Mouse (Mus musculus): ENCODE results near the gene Gal3st4. TPM values are rescaled to one million over a fixed set of nuclear protein-coding genes. Genes with fewer than 3 reads are reported as not detected.

Gene Gal3st4
- 4.6 and 5.2 TPM in 2 replicates for polyA plus RNA-seq (2016; fragmentation: Nextera tagmentation; extraction: Ambion mirVana)

- WGBS: under 1% methylated on average over 12 of the region's 12 CpGs
- H3K27ac ChIP-seq (replicated peaks): peak within 1 kb of the TSS; percentile 36
Measured at GRCm38 (mm10) chr5:138272409-138272923, at the start of gene Gal3st4. Gene Gal3st4 (minus strand): TSS chr5:138272840.

DNA sequence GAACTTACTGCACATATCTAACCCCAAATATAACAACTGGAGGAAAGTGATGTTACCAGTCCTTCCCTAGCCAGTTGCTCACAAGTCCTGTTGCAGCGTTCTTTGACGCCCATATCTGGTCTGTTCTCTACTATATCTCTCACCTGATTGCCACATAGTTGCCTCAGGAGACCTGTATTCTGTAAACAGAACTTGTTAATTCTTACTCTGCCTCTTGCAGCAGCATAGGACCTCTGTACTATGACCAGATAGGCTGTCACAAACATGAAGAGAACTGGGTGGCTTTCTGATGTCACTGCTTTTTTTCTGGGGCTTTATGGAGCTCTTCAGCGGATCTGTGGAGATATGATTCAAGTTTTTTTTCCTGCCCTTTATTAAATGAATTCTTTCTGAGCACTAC is 40.2 kb upstream of the Gal3st4 start:
- Histone ChIP-seq H3K4me2 (replicated peaks) (no peak overlapping the region), H3K4me3 (no peak overlapping the region), H3K36me3 (no peaks in the 10 kb centered on the region), H3K9ac (replicated peaks) (no peak overlapping the region), H3K9me3 (no peaks in the 10 kb centered on the region), H3K27ac (replicated peaks) (no peak overlapping the region), H3K4me1 (no peaks in the 10 kb centered on the region), H3K27me3 (no peaks in the 10 kb centered on the region)
- ATAC-seq (ENCODE audit: low FRiP score, low read depth): no peak
- 90% methylated on average over 3 of the region's 3 CpGs for WGBS

More at GRCm38 (mm10) chr5:138272409-138272923, at the start of gene Gal3st4:
- Histone ChIP-seq H3K36me3 (peaks cover 22% of the 10 kb centered on the region; the same call in 1 of the 2 replicates), H3K4me2 (replicated peaks) (peak within 1 kb of the TSS; percentile 44), H3K4me1 (peaks cover 54% of the 10 kb centered on the region), H3K9ac (replicated peaks) (peak within 1 kb of the TSS; percentile 34), H3K4me3 (peak within 1 kb of the TSS; percentile 26), H3K9me3 (no peaks in the 10 kb centered on the region), H3K27me3 (0 out of 2 replicates have a peak, but pooled peaks cover 12% of the 10 kb centered on the region)
- ATAC-seq (ENCODE audit: low FRiP score, low read depth): peak; percentile 44; the same call in 1 of the 2 replicates

- ATAC-seq (ENCODE audit: low FRiP score, low read depth): no peak
- Histone ChIP-seq H3K27ac (replicated peaks) (no peak overlapping the region), H3K36me3 (no peaks in the 10 kb centered on the region), H3K4me1 (no peaks in the 10 kb centered on the region), H3K4me3 (no peak overlapping the region), H3K27me3 (no peaks in the 10 kb centered on the region), H3K9ac (replicated peaks) (no peak overlapping the region), H3K9me3 (no peaks in the 10 kb centered on the region), H3K4me2 (replicated peaks) (no peak overlapping the region)
- WGBS: 80% methylated on average over 2 of the region's 2 CpGs
Measured at GRCm38 (mm10) chr5:138299613-138300012, 27.0 kb upstream of the Gal3st4 start.

DNA sequence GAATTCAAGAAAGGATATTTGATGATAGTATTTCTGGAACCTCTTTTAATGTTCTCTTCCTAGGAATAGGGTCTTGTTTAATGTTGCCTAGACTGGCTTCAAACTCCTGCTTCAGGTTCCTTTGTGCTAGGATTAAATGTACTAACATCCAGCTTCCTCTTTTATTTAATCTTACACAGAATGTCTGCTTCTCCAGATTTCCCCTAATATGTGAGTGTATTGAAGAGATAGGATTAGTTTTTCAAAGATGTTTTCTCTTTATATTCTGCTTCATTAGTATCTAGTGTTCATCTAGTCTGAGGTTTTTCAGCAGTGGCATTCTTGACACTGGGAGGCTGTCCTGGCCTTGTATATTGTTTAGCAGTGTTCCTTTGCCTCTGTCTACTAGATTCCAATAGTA is 21.5 kb upstream of the Gal3st4 start:
- no peaks in the 10 kb centered on the region for H3K27me3 ChIP-seq
- no peaks in the 10 kb centered on the region for H3K36me3 ChIP-seq
- H3K9ac ChIP-seq (replicated peaks): no peak overlapping the region
- H3K4me2 ChIP-seq (replicated peaks): no peak overlapping the region
- no peaks in the 10 kb centered on the region for H3K4me1 ChIP-seq
- H3K4me3 ChIP-seq: no peak overlapping the region
- H3K27ac ChIP-seq (replicated peaks): no peak overlapping the region
- no peaks in the 10 kb centered on the region for H3K9me3 ChIP-seq
- no peak for ATAC-seq (ENCODE audit: low FRiP score, low read depth)

DNA sequence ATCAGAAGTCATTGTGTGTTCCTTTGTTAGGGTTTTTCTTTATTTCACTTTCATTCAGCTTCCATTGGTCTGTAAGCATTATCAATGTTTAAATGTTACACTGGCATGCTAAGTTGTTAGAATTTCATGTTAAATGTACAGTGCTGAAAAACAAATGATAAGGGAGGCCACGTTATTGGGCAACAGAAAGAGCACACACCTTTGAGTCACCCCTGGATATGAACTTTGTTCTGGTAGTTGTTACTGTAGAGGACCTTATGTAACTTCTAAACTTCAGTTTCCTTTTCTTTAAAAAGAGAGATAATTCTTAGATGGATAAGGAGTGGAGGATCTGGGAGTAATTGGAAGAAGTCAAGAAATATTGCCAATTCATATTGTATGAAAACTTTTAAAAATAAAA is 19.0 kb upstream of the Gal3st4 start:
- Histone ChIP-seq H3K4me2 (replicated peaks) (no peak overlapping the region), H3K36me3 (no peaks in the 10 kb centered on the region), H3K9ac (replicated peaks) (no peak overlapping the region), H3K27ac (replicated peaks) (no peak overlapping the region), H3K4me1 (no peaks in the 10 kb centered on the region), H3K27me3 (no peaks in the 10 kb centered on the region), H3K4me3 (no peak overlapping the region), H3K9me3 (no peaks in the 10 kb centered on the region)
- no peak for ATAC-seq (ENCODE audit: low FRiP score, low read depth)
- WGBS: 83% methylated on average over 1 of the region's 1 CpGs

DNA sequence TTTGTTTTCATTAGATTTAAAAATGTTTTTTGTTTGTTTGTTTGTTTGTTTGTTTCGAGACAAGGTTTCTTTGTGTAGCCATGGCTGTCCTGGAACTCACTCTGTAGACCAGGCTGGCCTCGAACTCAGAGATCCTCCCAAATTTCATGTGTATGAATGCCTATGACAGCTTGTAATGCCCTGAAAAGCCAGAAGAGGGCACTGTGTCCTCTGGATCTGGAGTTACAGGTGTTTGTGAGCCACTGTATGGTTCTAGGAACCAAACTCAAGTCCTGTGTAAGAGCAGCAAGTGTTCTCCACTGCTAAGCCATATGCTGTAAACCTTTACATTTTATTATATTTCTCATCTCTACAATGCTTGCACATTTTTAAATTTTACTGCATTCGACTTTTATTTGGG is 15.2 kb upstream of the Gal3st4 start:
- H3K9ac ChIP-seq (replicated peaks): no peak overlapping the region
- ATAC-seq (ENCODE audit: low FRiP score, low read depth): no peak
- H3K4me1 ChIP-seq: no peaks in the 10 kb centered on the region
- no peak overlapping the region for H3K4me2 ChIP-seq (replicated peaks)
- no peaks in the 10 kb centered on the region for H3K27me3 ChIP-seq
- H3K9me3 ChIP-seq: no peaks in the 10 kb centered on the region
- no peak overlapping the region for H3K27ac ChIP-seq (replicated peaks)
- 72% methylated on average over 3 of the region's 3 CpGs for WGBS
- H3K36me3 ChIP-seq: no peaks in the 10 kb centered on the region
- no peak overlapping the region for H3K4me3 ChIP-seq

- Histone ChIP-seq H3K9me3 (no peaks in the 10 kb centered on the region), H3K9ac (replicated peaks) (no peak overlapping the region), H3K4me2 (replicated peaks) (no peak overlapping the region), H3K27me3 (peaks cover 12% of the 10 kb centered on the region), H3K4me3 (no peak overlapping the region), H3K4me1 (peaks cover 6% of the 10 kb centered on the region), H3K27ac (replicated peaks) (no peak overlapping the region), H3K36me3 (no peaks in the 10 kb centered on the region)
- 56% methylated on average over 1 of the region's 1 CpGs for WGBS
- no peak for ATAC-seq (ENCODE audit: low FRiP score, low read depth)
Measured at GRCm38 (mm10) chr5:138283540-138283939, 10.9 kb upstream of the Gal3st4 start.

DNA sequence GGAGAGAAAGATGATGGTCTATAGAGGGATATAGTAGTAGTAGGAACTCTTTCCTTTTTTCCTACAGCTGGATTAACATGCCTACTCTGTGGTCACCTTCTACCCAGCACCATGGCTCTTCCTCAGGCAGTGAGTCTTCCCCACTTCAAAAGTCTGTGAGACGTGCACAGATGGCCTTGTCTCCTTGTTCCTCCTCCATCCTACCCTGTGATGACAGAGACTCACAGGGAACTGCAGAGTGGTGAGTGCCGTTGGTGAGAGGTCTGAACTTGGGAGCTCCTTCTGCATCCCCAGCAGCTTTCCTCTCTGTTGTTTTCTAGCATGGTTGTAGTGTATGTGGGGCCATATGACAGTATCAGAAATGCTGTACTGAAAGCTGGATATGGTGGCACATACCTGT is 9.2 kb upstream of the Gal3st4 start:
- Histone ChIP-seq H3K27ac (replicated peaks) (no peak overlapping the region), H3K4me3 (no peak overlapping the region), H3K9ac (replicated peaks) (no peak overlapping the region), H3K9me3 (no peaks in the 10 kb centered on the region), H3K4me1 (peaks cover 23% of the 10 kb centered on the region), H3K27me3 (peaks cover 12% of the 10 kb centered on the region), H3K36me3 (peaks cover 12% of the 10 kb centered on the region; the same call in 1 of the 2 replicates), H3K4me2 (replicated peaks) (no peak overlapping the region)
- ATAC-seq (ENCODE audit: low FRiP score, low read depth): no peak
- 96% methylated on average over 2 of the region's 2 CpGs for WGBS

DNA sequence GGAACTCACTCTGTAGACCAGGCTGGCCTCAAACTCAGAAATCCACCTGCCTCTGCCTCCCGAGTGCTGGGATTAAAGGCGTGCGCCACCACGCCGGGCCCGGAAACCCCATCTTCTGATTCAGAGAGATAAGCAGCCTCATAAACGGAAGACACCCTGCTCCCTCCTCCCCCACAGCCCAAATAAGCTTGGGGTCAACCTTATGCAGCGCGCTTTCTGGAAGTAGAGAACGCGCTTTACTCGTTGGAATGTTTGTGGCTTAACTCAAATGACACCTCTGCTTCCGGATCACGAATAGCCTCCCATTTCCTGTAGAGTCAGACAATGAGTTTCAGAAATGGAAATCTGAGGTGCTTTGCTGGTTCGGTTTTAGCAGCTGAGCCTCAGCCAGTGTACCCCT is 8.2 kb upstream of the Gal3st4 start:
- Histone ChIP-seq H3K4me2 (replicated peaks) (no peak overlapping the region), H3K4me3 (no peak overlapping the region)

GRCm38 (mm10) chr5:138280425-138280768 is 7.8 kb upstream of the Gal3st4 start:
- 24% methylated on average over 26 of the region's 26 CpGs for WGBS
- Histone ChIP-seq H3K27me3 (peaks cover 12% of the 10 kb centered on the region), H3K9ac (replicated peaks) (no peak overlapping the region), H3K4me2 (replicated peaks) (peak overlapping the region; percentile 71), H3K4me3 (peak overlapping the region; percentile 80; the same call in 1 of the 2 replicates), H3K27ac (replicated peaks) (no peak overlapping the region), H3K36me3 (peaks cover 19% of the 10 kb centered on the region; the same call in 1 of the 2 replicates), H3K9me3 (no peaks in the 10 kb centered on the region), H3K4me1 (peaks cover 37% of the 10 kb centered on the region)
- ATAC-seq (ENCODE audit: low FRiP score, low read depth): no peak

More for the DNA sequence above, 8.2 kb upstream of the Gal3st4 start:
- ATAC-seq (ENCODE audit: low FRiP score, low read depth): no peak
- Histone ChIP-seq H3K4me1 (peaks cover 33% of the 10 kb centered on the region), H3K9ac (replicated peaks) (no peak overlapping the region), H3K27ac (replicated peaks) (no peak overlapping the region), H3K27me3 (peaks cover 12% of the 10 kb centered on the region), H3K36me3 (peaks cover 19% of the 10 kb centered on the region; the same call in 1 of the 2 replicates), H3K9me3 (no peaks in the 10 kb centered on the region)
- 91% methylated on average over 15 of the region's 15 CpGs for WGBS

- peaks cover 23% of the 10 kb centered on the region; the same call in 1 of the 2 replicates for H3K36me3 ChIP-seq
- H3K4me1 ChIP-seq: peaks cover 43% of the 10 kb centered on the region
- H3K27me3 ChIP-seq: peaks cover 12% of the 10 kb centered on the region
- under 1% methylated on average over 56 of the region's 56 CpGs for WGBS
- peak within 1 kb of the TSS; percentile 94 for H3K9ac ChIP-seq (replicated peaks)
- ATAC-seq (ENCODE audit: low FRiP score, low read depth): peak; percentile 99
- H3K4me3 ChIP-seq: peak within 1 kb of the TSS; percentile 80
- peak within 1 kb of the TSS; percentile 72 for H3K27ac ChIP-seq (replicated peaks)
- H3K9me3 ChIP-seq: no peaks in the 10 kb centered on the region
- H3K4me2 ChIP-seq (replicated peaks): peak within 1 kb of the TSS; percentile 71
Measured at GRCm38 (mm10) chr5:138279585-138280424, 7.2 kb upstream of the Gal3st4 start, which contains the start of the genes Gm43720, Gpc2 and Stag3. Gene Gm43720 (minus strand): TSS chr5:138279958. Gene Gpc2 (minus strand): TSS chr5:138280005. Gene Stag3 (plus strand): TSS chr5:138280240.

DNA sequence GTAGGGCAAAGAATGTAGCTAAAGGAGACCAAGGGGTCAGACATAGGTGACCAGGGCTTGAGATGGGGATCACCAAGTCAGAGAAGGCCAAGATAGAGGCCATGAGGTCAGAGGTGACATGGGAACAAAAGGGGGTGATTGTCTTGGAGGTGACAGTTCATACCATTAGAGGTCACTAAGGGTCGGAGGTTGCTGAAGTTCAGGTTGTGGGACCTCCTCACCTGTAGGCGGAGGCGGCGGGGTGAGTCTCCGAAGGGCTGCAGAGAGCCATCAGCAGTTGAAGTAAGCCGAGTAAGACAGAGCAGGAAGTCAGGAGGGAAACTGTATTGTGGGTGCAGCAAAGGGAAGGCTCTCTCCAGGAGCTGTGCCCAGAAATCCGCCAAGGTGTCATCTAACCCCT is 5.4 kb upstream of the Gal3st4 start:
- ATAC-seq (ENCODE audit: low FRiP score, low read depth): no peak
- Histone ChIP-seq H3K36me3 (peaks cover 28% of the 10 kb centered on the region; the same call in 1 of the 2 replicates), H3K4me1 (peaks cover 59% of the 10 kb centered on the region), H3K27me3 (peaks cover 12% of the 10 kb centered on the region), H3K27ac (replicated peaks) (no peak overlapping the region), H3K9me3 (no peaks in the 10 kb centered on the region), H3K9ac (replicated peaks) (peak overlapping the region; percentile 94; the same call in 1 of the 2 replicates), H3K4me2 (replicated peaks) (peak overlapping the region; percentile 71), H3K4me3 (peak overlapping the region; percentile 80)
- WGBS: 92% methylated on average over 7 of the region's 7 CpGs
